Mouse (Mus musculus): Measurements from ENCODE around the gene Cdkl2.

Gene Cdkl2

GRCm38 (mm10) chr5:92043783-92044182 is at the start of gene Cdkl2:
Gene Cdkl2 (minus strand): TSS chr5:92043883.
- no peak for DNase-seq (ENCODE audit: extremely low read depth, low read depth)

GRCm38 (mm10) chr5:92087469-92087868 is 43.8 kb upstream of the Cdkl2 start:
- DNase-seq (ENCODE audit: extremely low read depth, low read depth) = peak; percentile 39

GRCm38 (mm10) chr5:92085821-92086550 is 42.3 kb upstream of the Cdkl2 start:
- DNase-seq (ENCODE audit: extremely low read depth, low read depth) = no peak

- no peak for DNase-seq (ENCODE audit: extremely low read depth, low read depth)
These were observed 41.6 kb upstream of the Cdkl2 start for GRCm38 (mm10) chr5:92085246-92085645.

GRCm38 (mm10) chr5:92083417-92084038 is 39.8 kb upstream of the Cdkl2 start, which contains the start of gene G3bp2:
Gene G3bp2 (minus strand): TSS chr5:92083719.
- peak; percentile 96 for DNase-seq (ENCODE audit: extremely low read depth, low read depth)

- DNase-seq (ENCODE audit: extremely low read depth, low read depth) = no peak
These were observed 39.2 kb upstream of the Cdkl2 start for GRCm38 (mm10) chr5:92082821-92083401.

- no peak for DNase-seq (ENCODE audit: extremely low read depth, low read depth)
These were observed 37.6 kb upstream of the Cdkl2 start for GRCm38 (mm10) chr5:92081326-92081725.

GRCm38 (mm10) chr5:92080400-92080799 is 36.7 kb upstream of the Cdkl2 start:
- DNase-seq (ENCODE audit: extremely low read depth, low read depth) = no peak

GRCm38 (mm10) chr5:92079304-92079703 is 35.6 kb upstream of the Cdkl2 start:
- no peak for DNase-seq (ENCODE audit: extremely low read depth, low read depth)

GRCm38 (mm10) chr5:92078751-92079150 is 35.1 kb upstream of the Cdkl2 start:
- no peak for DNase-seq (ENCODE audit: extremely low read depth, low read depth)

- no peak for DNase-seq (ENCODE audit: extremely low read depth, low read depth)
These were observed 32.6 kb upstream of the Cdkl2 start for GRCm38 (mm10) chr5:92076273-92076672.

- no peak for DNase-seq (ENCODE audit: extremely low read depth, low read depth)
These were observed 30.4 kb upstream of the Cdkl2 start for GRCm38 (mm10) chr5:92074061-92074460.

GRCm38 (mm10) chr5:92063192-92063591 is 19.5 kb upstream of the Cdkl2 start:
- no peak for DNase-seq (ENCODE audit: extremely low read depth, low read depth)

GRCm38 (mm10) chr5:92052866-92053265 is 9.2 kb upstream of the Cdkl2 start:
- no peak for DNase-seq (ENCODE audit: extremely low read depth, low read depth)

GRCm38 (mm10) chr5:92050419-92050818 is 6.7 kb upstream of the Cdkl2 start:
- DNase-seq (ENCODE audit: extremely low read depth, low read depth) = no peak

- DNase-seq (ENCODE audit: extremely low read depth, low read depth) = peak; percentile 56
These were observed 1.0 kb downstream of the Cdkl2 start for GRCm38 (mm10) chr5:92042377-92043348.

- DNase-seq (ENCODE audit: extremely low read depth, low read depth) = no peak
These were observed 23.7 kb downstream of the Cdkl2 start for GRCm38 (mm10) chr5:92019960-92020359.

- DNase-seq (ENCODE audit: extremely low read depth, low read depth) = no peak
These were observed 31.9 kb downstream of the Cdkl2 start for GRCm38 (mm10) chr5:92011756-92012155.

GRCm38 (mm10) chr5:92009827-92010226 is 33.9 kb downstream of the Cdkl2 start:
- DNase-seq (ENCODE audit: extremely low read depth, low read depth) = no peak

GRCm38 (mm10) chr5:92003011-92003410 is 40.7 kb downstream of the Cdkl2 start:
- no peak for DNase-seq (ENCODE audit: extremely low read depth, low read depth)

GRCm38 (mm10) chr5:92000770-92001169 is 42.9 kb downstream of the Cdkl2 start:
- DNase-seq (ENCODE audit: extremely low read depth, low read depth) = peak; percentile 78
